Mouse (Mus musculus) lung, postnatal 25 days (tissue): ENCODE data around the gene Sgca.
"Not testable (repeated sequence)": the region's sequence is repeated elsewhere in the genome, so short reads cannot be mapped to it uniquely, and the experiment has no call there.

Source experiments
- DNase-seq: peaks from one replicate; pipeline ENCODE4 v3.0.0; 2022; ENCODE audit warnings: low spot score

The Sgca gene

GRCm38 (mm10) chr11:94987341-94987740, 11.2 kb upstream of the Sgca start:
- DNase-seq = no peak

GRCm38 (mm10) chr11:94986435-94986834, 10.3 kb upstream of the Sgca start:
- no peak for DNase-seq

- DNase-seq = no peak
These were observed 9.7 kb upstream of the Sgca start for GRCm38 (mm10) chr11:94985822-94986221.

DNA sequence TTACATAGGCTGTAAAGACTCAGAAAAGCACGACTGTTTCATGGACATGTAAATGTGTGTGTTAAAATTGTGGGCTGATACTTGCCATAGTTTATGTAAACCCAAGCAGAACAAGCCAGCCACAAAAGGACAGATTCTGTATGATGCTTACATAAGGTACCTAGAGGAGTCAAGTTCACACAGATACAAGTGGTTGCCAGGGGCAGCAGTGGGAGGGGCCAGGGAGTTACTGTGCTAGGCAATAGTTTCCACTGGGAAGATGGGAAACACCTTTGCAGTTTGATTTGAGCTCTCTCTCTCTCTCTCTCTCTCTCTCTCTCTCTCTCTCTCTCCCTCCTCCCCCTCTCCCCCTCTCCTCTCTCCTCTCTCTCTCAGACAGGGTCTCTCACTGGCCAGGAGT, 9.0 kb upstream of the Sgca start:
- peak; percentile 73 for DNase-seq

DNA sequence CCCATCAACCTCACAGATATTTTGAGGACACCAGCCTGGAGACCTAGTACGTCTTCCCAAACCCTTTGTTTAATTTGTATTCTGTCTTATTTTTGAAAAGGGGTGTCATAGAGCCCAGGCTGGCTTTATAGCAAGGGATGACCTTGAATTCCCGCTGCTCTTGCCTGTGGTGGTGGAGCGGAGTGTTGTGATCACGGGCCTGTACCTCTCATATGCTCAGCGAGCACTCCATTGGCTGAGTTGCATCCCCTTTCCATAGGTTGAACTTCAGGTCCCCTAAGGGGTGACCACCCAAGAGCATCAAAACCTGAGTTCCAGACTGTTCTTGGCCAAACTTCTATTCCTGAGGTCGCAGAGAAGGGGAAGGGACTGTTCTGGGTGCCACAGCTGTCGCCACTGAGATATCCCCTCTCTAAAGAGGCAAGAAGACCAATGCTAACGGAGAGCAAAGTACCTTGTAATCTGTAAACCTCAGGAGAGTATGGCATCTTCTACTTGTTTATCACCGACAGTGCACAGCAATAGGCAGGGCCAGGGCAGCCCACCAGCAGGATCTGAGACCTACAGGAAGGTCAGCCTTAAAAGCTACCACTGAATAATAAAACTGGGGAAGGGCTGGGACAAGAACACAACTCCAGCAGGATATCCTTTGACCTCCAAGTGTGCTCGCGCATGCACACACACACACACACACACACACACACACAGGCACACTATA, 3.5 kb upstream of the Sgca start:
- DNase-seq = no peak

- peak; percentile 97 for DNase-seq
These were observed 2.8 kb upstream of the Sgca start for GRCm38 (mm10) chr11:94978947-94979346.

DNA sequence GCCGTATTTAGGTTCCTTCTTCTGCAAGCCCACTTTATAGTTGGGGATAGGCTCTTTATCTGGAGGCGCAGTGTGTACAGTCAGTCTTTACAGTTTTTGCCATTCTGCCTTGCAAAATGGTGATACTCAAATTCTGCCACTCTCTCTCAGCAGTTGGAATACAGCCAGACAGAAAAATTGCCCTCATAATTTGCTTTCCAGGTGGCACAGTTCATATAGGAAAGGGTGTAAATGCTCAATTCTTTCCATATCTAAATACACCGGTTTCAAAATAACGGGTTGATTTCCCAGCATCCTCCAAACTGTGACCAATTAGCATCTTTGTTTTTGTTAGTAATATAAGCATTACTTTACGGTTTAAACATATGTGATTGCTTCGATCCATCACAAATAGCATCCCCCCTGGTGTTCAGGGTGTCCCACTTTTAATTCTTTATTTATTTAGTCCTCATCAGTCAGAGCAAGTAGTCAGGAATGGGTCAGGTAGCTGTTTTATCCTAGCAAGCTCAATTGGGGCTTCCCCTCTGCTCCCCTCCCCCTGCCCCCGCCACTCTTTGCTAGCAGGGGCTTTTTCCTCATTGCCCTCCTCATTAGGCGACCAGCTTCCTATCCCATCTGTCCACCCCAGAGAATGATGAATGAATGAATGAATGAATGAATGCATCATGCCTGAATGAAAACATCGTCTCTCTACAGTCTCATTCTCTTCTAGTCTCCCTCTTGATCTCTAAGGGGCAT, 2.2 kb upstream of the Sgca start:
- DNase-seq = no peak

GRCm38 (mm10) chr11:94974951-94975350, 1.2 kb downstream of the Sgca start:
- no peak for DNase-seq

DNA sequence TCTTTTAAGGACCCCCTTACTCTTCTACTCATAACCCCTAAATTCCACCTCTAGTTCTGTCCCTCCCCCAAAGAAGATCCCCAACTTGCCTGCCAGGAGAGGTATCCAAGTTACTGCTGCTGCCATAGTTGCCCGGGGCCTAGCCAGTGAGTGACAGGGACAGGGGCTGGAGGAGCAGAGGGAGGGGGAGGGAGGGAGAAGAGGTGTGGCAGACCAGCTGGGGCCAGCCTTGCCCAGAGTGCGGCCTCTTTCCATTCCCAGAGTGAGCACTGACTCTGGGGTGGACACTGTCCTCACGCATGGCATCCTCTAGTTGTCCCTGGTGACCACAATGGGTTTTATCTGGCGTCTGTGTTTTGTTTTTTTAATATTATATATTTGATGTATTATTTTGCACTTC, 2.8 kb downstream of the Sgca start:
- DNase-seq = no peak

GRCm38 (mm10) chr11:94972887-94973286, 3.2 kb downstream of the Sgca start:
- no peak for DNase-seq

DNA sequence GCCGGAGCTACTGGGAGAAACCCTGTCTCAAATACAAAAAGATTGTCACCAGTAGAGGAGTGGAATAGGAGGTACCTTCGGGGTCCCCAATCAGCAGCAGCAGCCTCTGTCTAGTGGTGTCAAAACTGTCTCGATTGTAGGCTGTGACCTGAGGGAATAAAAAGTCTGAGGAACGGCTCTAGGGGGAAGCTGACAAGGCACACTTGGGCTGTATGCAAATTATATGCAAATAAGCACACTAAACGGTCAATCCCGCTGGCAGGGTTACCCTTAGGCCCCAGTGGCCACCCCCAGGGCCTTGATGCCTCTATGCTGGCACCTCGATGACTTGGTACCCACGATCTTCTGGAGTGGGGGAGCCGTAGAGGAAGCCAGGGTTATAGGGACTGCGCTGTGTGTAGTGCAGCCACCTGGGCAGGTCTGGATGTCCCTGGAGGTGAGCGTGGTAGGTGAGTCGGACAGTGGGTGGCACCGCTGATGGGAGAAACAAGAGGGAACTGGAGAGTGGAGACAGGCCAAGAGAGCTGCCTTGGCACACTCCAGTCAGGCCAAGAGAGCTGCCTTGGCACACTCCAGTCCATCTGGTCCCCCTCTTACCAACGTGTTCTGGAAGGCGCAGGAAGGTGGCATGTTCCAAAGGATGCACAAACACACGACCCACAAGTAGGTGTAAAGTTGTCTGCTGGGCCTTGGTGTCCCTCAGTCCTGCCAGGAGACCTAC, 4.1 kb downstream of the Sgca start:
- DNase-seq = no peak

GRCm38 (mm10) chr11:94970210-94970943, 5.8 kb downstream of the Sgca start:
- peak; percentile 66 for DNase-seq

DNA sequence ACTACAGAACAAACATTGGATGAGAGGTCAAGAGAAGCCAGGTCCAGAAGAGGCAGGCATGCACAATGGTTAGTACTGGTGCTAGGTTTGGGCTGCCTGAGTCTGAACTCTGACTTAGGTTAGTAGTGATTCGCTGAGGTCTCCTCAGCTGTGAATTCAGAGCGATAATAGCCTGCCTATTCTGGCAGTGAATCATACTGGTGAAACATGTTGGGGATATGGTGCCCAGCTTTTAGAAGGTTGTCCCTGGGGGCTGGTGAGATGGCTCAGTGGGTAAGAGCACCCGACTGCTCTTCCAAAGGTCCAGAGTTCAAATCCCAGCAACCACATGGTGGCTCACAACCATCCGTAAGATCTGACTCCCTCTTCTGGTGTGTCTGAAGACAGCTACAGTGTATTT, 6.4 kb downstream of the Sgca start:
- DNase-seq = not testable (repeated sequence)

GRCm38 (mm10) chr11:94968187-94968586, 7.9 kb downstream of the Sgca start:
- no peak for DNase-seq

DNA sequence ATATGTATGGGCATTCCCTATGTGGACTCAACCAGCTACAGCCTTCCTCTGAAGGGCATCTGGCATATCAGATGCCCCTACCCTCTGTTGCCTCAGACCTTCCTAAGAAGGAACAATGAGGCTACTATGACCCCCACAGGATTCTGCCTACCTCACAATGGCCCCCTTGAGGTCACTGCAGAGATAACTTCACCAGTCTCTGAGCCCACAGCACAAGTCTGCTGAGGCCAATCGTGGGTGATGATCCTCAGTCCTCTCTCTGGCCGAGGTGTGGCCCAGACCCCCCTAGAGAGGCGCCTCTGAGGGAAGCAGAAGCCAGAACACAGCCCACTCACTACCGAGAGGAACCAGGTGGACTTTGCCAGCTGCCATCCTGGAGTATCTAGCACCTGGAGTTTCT, 8.7 kb downstream of the Sgca start, which contains the start of gene Hils1:
Hils1 (plus strand) TSS at position 175 of the 400 bp plus-strand sequence.
- DNase-seq = no peak

DNA sequence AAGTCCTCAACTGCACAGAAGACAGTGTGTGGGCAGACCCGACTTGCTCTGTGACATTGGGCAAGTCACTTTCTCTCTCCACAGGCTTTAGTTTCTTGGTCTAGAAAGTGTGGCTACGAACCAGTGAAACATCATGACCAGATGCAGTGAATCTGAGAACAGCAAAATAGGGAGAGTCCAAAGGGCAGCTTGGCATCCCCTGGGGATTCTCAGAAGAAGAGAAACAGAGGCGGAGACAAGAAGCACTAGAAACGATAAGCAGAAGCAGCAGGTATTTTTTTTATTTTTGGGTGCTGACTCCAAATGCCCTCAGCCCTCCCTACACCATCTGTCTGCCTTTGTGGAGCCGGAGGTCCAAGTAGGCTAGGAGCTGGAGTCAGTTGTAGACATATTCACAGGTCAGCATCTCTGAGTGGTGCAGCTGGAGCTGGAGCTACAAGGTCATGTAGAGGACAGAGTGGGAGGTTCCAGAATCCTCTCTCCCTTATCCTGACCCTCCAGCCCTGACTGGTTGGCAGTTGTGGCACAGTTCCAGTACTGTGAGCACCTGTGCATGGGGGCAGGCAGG, 13.5 kb downstream of the Sgca start:
- DNase-seq = no peak

- DNase-seq = peak; percentile 87
These were observed 17.9 kb downstream of the Sgca start for GRCm38 (mm10) chr11:94958065-94958858.

DNA sequence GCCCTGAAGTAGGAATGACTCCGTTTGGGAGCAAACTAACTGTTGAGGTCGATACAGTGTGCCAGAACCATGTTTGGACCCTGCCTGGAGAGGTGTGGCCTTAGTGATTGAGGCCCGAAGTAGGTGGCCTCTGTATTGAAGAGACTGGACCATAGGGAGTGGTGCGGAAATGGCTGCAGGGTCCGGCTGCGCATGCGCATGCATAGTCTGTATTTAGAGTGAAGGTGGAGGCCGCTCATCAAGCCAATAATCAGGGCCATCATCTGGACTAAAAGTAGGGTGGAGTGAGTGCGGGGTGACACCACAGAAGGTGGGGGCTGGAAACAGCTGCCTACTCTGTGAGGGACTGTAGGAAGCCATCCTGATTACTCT, 18.4 kb downstream of the Sgca start:
- no peak for DNase-seq

- no peak for DNase-seq
These were observed 21.0 kb downstream of the Sgca start for GRCm38 (mm10) chr11:94955103-94955502.

GRCm38 (mm10) chr11:94952169-94952568, 24.0 kb downstream of the Sgca start:
- no peak for DNase-seq

- DNase-seq = no peak
These were observed 30.9 kb downstream of the Sgca start for GRCm38 (mm10) chr11:94945236-94945635.
